Mouse (Mus musculus): ENCODE results near the gene Olfr288.

DNA sequence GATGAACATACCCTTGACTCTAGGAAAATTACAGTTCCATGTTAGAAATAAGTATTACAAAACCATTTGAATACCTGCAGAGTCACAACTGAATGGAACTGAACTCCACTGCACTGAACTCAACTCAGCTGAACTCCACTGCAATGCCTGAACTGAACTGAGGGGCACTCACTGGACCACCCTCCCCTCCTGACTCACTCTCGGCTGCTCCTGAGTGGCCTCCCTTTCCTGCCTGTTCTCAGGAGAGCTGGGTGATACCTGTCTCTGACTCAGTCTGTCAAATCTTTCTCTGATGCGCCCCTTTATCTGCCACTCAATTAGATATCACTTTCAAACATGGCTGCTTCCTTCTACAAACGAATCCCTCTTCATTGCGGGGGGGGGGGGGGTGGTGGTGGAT, 41.2 kb downstream of the Olfr288 start:
- TF ChIP-seq CTCF (IDR thresholded peaks at IDR 0.05; ENCODE audit: low read depth) (no peak), EP300 (optimal IDR thresholded peaks at IDR 0.05) (no peak)
